Mouse (Mus musculus): Measurements from ENCODE around the gene Adssl1.
A peak's percentile ranks its signal among the peaks of the same experiment; 100 is the strongest.

Adssl1 gene

GRCm38 (mm10) chr12:112653157-112653824 lies 33.4 kb downstream of the Adssl1 start:
- DNase-seq (ENCODE audit: low read depth, low spot score), result peak; percentile 87

GRCm38 (mm10) chr12:112654076-112654475 lies 34.2 kb downstream of the Adssl1 start:
- no peak for DNase-seq (ENCODE audit: low read depth, low spot score)

GRCm38 (mm10) chr12:112658619-112659018 lies 38.8 kb downstream of the Adssl1 start:
- no peak for DNase-seq (ENCODE audit: low read depth, low spot score)

GRCm38 (mm10) chr12:112659109-112659508 lies 39.3 kb downstream of the Adssl1 start:
- DNase-seq (ENCODE audit: low read depth, low spot score), result peak; percentile 65

- no peak for DNase-seq (ENCODE audit: low read depth, low spot score)
These were observed 40.9 kb downstream of the Adssl1 start for GRCm38 (mm10) chr12:112660576-112661326.

GRCm38 (mm10) chr12:112661327-112661605 lies 41.4 kb downstream of the Adssl1 start:
- no peak for DNase-seq (ENCODE audit: low read depth, low spot score)

- no peak for DNase-seq (ENCODE audit: low read depth, low spot score)
These were observed 42.0 kb downstream of the Adssl1 start for GRCm38 (mm10) chr12:112661851-112662250.

- no peak for DNase-seq (ENCODE audit: low read depth, low spot score)
These were observed 43.5 kb downstream of the Adssl1 start for GRCm38 (mm10) chr12:112663303-112663702.

GRCm38 (mm10) chr12:112663716-112664115 lies 43.9 kb downstream of the Adssl1 start:
- DNase-seq (ENCODE audit: low read depth, low spot score), result no peak

GRCm38 (mm10) chr12:112664124-112664523 lies 44.3 kb downstream of the Adssl1 start:
- DNase-seq (ENCODE audit: low read depth, low spot score), result no peak

- DNase-seq (ENCODE audit: low read depth, low spot score), result no peak
These were observed 44.8 kb downstream of the Adssl1 start for GRCm38 (mm10) chr12:112664656-112665055.

- no peak for DNase-seq (ENCODE audit: low read depth, low spot score)
These were observed 45.6 kb downstream of the Adssl1 start for GRCm38 (mm10) chr12:112665445-112665844.

GRCm38 (mm10) chr12:112665881-112666544 lies 46.2 kb downstream of the Adssl1 start:
- no peak for DNase-seq (ENCODE audit: low read depth, low spot score)

- no peak for DNase-seq (ENCODE audit: low read depth, low spot score)
These were observed 47.9 kb downstream of the Adssl1 start for GRCm38 (mm10) chr12:112667619-112668297.

- no peak for DNase-seq (ENCODE audit: low read depth, low spot score)
These were observed 51.0 kb downstream of the Adssl1 start for GRCm38 (mm10) chr12:112670718-112671393.

- peak; percentile 82 for DNase-seq (ENCODE audit: low read depth, low spot score)
These were observed 52.0 kb downstream of the Adssl1 start for GRCm38 (mm10) chr12:112671891-112672290.

GRCm38 (mm10) chr12:112672744-112673575 lies 53.1 kb downstream of the Adssl1 start:
- peak; percentile 61 for DNase-seq (ENCODE audit: low read depth, low spot score)

GRCm38 (mm10) chr12:112673576-112674091 lies 53.8 kb downstream of the Adssl1 start:
- no peak for DNase-seq (ENCODE audit: low read depth, low spot score)

- DNase-seq (ENCODE audit: low read depth, low spot score), result peak; percentile 55
These were observed 54.5 kb downstream of the Adssl1 start, which contains the start of gene Akt1 for GRCm38 (mm10) chr12:112674132-112675011. Gene Akt1 (minus strand): TSS chr12:112674884.
